Mouse (Mus musculus): ENCODE measurements at regions not wholly inside any gene's neighbourhood (a gene's known extent, or its start where the extent isn't known, plus 50 kb on each side); places are given as distances from the start of the nearest gene placed in this dataset.

- H3K4me3 ChIP-seq (ENCODE audit: insufficient read depth, low read length): no peak overlapping the region
- no peak for TF ChIP-seq CTCF (IDR thresholded peaks at IDR 0.05; ENCODE audit: low read depth, low read length)
- no peak for TF ChIP-seq POLR2A (IDR thresholded peaks at IDR 0.05; ENCODE audit: borderline replicate concordance, low read depth, low read length)
- H3K4me1 ChIP-seq (ENCODE audit: control insufficient read depth, insufficient read depth, low read length): no peaks in the 10 kb centered on the region
- no peak overlapping the region for H3K27ac ChIP-seq (ENCODE audit: insufficient read depth, low read depth, low read length)
Observed at GRCm38 (mm10) chr17:72689606-72690005, 85.2 kb upstream of the Alk start.

- H3K4me1 ChIP-seq (ENCODE audit: control insufficient read depth, insufficient read depth, low read length): no peaks in the 10 kb centered on the region
- no peak overlapping the region for H3K27ac ChIP-seq (ENCODE audit: insufficient read depth, low read depth, low read length)
- TF ChIP-seq POLR2A (IDR thresholded peaks at IDR 0.05; ENCODE audit: borderline replicate concordance, low read depth, low read length): no peak
- no peak overlapping the region for H3K4me3 ChIP-seq (ENCODE audit: insufficient read depth, low read length)
Observed at GRCm38 (mm10) chr17:72688800-72689199, 84.4 kb upstream of the Alk start.

GRCm38 (mm10) chr17:72674658-72675057 is 70.2 kb upstream of the Alk start:
- Histone ChIP-seq H3K4me1 (ENCODE audit: control insufficient read depth, insufficient read depth, low read length) (no peaks in the 10 kb centered on the region), H3K27ac (ENCODE audit: insufficient read depth, low read depth, low read length) (no peak overlapping the region), H3K4me3 (ENCODE audit: insufficient read depth, low read length) (no peak overlapping the region)
- TF ChIP-seq POLR2A (IDR thresholded peaks at IDR 0.05; ENCODE audit: borderline replicate concordance, low read depth, low read length): no peak
- TF ChIP-seq CTCF (IDR thresholded peaks at IDR 0.05; ENCODE audit: low read depth, low read length): no peak

GRCm38 (mm10) chr17:72672010-72672409 is 67.6 kb upstream of the Alk start:
- no peak overlapping the region for H3K27ac ChIP-seq (ENCODE audit: insufficient read depth, low read depth, low read length)
- H3K4me3 ChIP-seq (ENCODE audit: insufficient read depth, low read length): no peak overlapping the region
- no peaks in the 10 kb centered on the region for H3K4me1 ChIP-seq (ENCODE audit: control insufficient read depth, insufficient read depth, low read length)
- no peak for TF ChIP-seq CTCF (IDR thresholded peaks at IDR 0.05; ENCODE audit: low read depth, low read length)
- TF ChIP-seq POLR2A (IDR thresholded peaks at IDR 0.05; ENCODE audit: borderline replicate concordance, low read depth, low read length): no peak

- Histone ChIP-seq H3K4me1 (ENCODE audit: control insufficient read depth, insufficient read depth, low read length) (no peaks in the 10 kb centered on the region), H3K4me3 (ENCODE audit: insufficient read depth, low read length) (no peak overlapping the region), H3K27ac (ENCODE audit: insufficient read depth, low read depth, low read length) (no peak overlapping the region)
- TF ChIP-seq POLR2A (IDR thresholded peaks at IDR 0.05; ENCODE audit: borderline replicate concordance, low read depth, low read length): no peak
- no peak for TF ChIP-seq CTCF (IDR thresholded peaks at IDR 0.05; ENCODE audit: low read depth, low read length)
Observed at GRCm38 (mm10) chr17:72666961-72667360, 62.5 kb upstream of the Alk start.

GRCm38 (mm10) chr17:72661678-72662077 is 57.3 kb upstream of the Alk start:
- TF ChIP-seq POLR2A (IDR thresholded peaks at IDR 0.05; ENCODE audit: borderline replicate concordance, low read depth, low read length) (no peak), CTCF (IDR thresholded peaks at IDR 0.05; ENCODE audit: low read depth, low read length) (no peak)
- H3K4me1 ChIP-seq (ENCODE audit: control insufficient read depth, insufficient read depth, low read length): no peaks in the 10 kb centered on the region
- no peak overlapping the region for H3K4me3 ChIP-seq (ENCODE audit: insufficient read depth, low read length)
- H3K27ac ChIP-seq (ENCODE audit: insufficient read depth, low read depth, low read length): no peak overlapping the region

GRCm38 (mm10) chr17:72658744-72659143 is 54.3 kb upstream of the Alk start:
- TF ChIP-seq POLR2A (IDR thresholded peaks at IDR 0.05; ENCODE audit: borderline replicate concordance, low read depth, low read length) (no peak), CTCF (IDR thresholded peaks at IDR 0.05; ENCODE audit: low read depth, low read length) (no peak)
- Histone ChIP-seq H3K27ac (ENCODE audit: insufficient read depth, low read depth, low read length) (no peak overlapping the region), H3K4me3 (ENCODE audit: insufficient read depth, low read length) (no peak overlapping the region), H3K4me1 (ENCODE audit: control insufficient read depth, insufficient read depth, low read length) (no peaks in the 10 kb centered on the region)

GRCm38 (mm10) chr17:72657826-72658225 is 53.4 kb upstream of the Alk start:
- no peak overlapping the region for H3K4me3 ChIP-seq (ENCODE audit: insufficient read depth, low read length)
- no peak for TF ChIP-seq POLR2A (IDR thresholded peaks at IDR 0.05; ENCODE audit: borderline replicate concordance, low read depth, low read length)
- TF ChIP-seq CTCF (IDR thresholded peaks at IDR 0.05; ENCODE audit: low read depth, low read length): no peak

More at GRCm38 (mm10) chr17:72657826-72658225, 53.4 kb upstream of the Alk start:
- Histone ChIP-seq H3K27ac (ENCODE audit: insufficient read depth, low read depth, low read length) (no peak overlapping the region), H3K4me1 (ENCODE audit: control insufficient read depth, insufficient read depth, low read length) (no peaks in the 10 kb centered on the region)

All from bone marrow macrophage, adult 2 months (primary cell).